Mouse (Mus musculus) lung, postnatal 0 days (tissue): Measurements from ENCODE around the gene Gm15319.
"Not testable (repeated sequence)": the region's sequence is repeated elsewhere in the genome, so short reads cannot be mapped to it uniquely, and the experiment has no call there.

Experiments
- CTCF ChIP-seq: IDR thresholded peaks from 2 replicates; pipeline ENCODE4 v1.5.1; 2016; ENCODE audit warnings: antibody characterized with exemption, mild to moderate bottlenecking
- EP300 ChIP-seq: IDR thresholded peaks from 2 replicates; pipeline ENCODE4 v1.6.1; 2016; ENCODE audit warnings: antibody characterized with exemption, mild to moderate bottlenecking, control low read depth

- TF ChIP-seq CTCF, EP300: not testable (repeated sequence)
These were observed 65.0 kb downstream of the Gm15319 start for GRCm38 (mm10) chr8:20297939-20298505.
